Mouse (Mus musculus) hindbrain, embryonic 16.5 days (tissue): ENCODE measurements at regions not wholly inside any gene's neighbourhood (a gene's known extent, or its start where the extent isn't known, plus 50 kb on each side); places are given as distances from the start of the nearest gene placed in this dataset.

Source experiments
- ATAC-seq: fragments of 200-750 bp; cut with Nextera tagmentation; 2 replicates; pipeline ENCODE4 v1.8.0; 2017; ENCODE audit warnings: moderate TSS enrichment, moderate library complexity
- H3K27ac ChIP-seq: fragments of 300-500 bp; sonication (generic); 2 replicates; pipeline ENCODE4 v1.5.1; 2014; ENCODE audit warnings: low read depth, mild to moderate bottlenecking, control low read depth, low read length, moderate library complexity
- H3K27me3 ChIP-seq: fragments of 300-500 bp; sonication (generic); replicated peaks from 2 replicates; pipeline ENCODE4 v1.6.1; 2014; ENCODE audit warnings: low read length; ENCODE audit not compliant: control insufficient read depth, insufficient read depth
- H3K36me3 ChIP-seq: fragments of 300-500 bp; sonication (generic); 2 replicates; pipeline ENCODE4 v1.6.1; 2014; ENCODE audit warnings: mild to moderate bottlenecking, low read length, moderate library complexity, mixed read lengths; ENCODE audit not compliant: control insufficient read depth, insufficient read depth
- H3K4me1 ChIP-seq: fragments of 300-500 bp; sonication (generic); 2 replicates; pipeline ENCODE4 v1.6.1; 2014; ENCODE audit warnings: low read depth, low read length; ENCODE audit not compliant: control insufficient read depth, insufficient read depth
- H3K4me2 ChIP-seq: fragments of 300-500 bp; sonication (generic); 2 replicates; pipeline ENCODE4 v1.6.1; 2014; ENCODE audit warnings: mild to moderate bottlenecking, low read length, control low read depth, moderate library complexity
- H3K4me3 ChIP-seq: fragments of 300-500 bp; sonication (generic); 2 replicates; pipeline ENCODE4 v1.5.1; 2014; ENCODE audit warnings: mild to moderate bottlenecking, low read length, control low read depth, moderate library complexity
- H3K9ac ChIP-seq: fragments of 300-500 bp; sonication (generic); 2 replicates; pipeline ENCODE4 v1.6.1; 2014; ENCODE audit warnings: low read depth, mild to moderate bottlenecking, control low read depth, low read length, moderate library complexity
- H3K9me3 ChIP-seq: fragments of 300-500 bp; sonication (generic); 2 replicates; pipeline ENCODE4 v1.6.1; 2014; ENCODE audit warnings: mild to moderate bottlenecking, low read length, moderate library complexity; ENCODE audit not compliant: control insufficient read depth
- WGBS: fragments of 180-500 bp; shearing (Covaris S2); extraction: QIAGEN DNeasy Blood & Tissue Kit; methylation state at CpG from one replicate; pipeline ENCODE4 v1.1.7; 2014; 5-methylcytosine and 5-hydroxymethylcytosine counted together

- H3K4me2 ChIP-seq, result no peak overlapping the region
- H3K4me1 ChIP-seq, result no peaks in the 10 kb centered on the region
- WGBS, result 85% methylated on average over 8 of the region's 8 CpGs
- H3K9ac ChIP-seq, result no peak overlapping the region
- no peak overlapping the region for H3K27ac ChIP-seq
- no peaks in the 10 kb centered on the region; the same call in 1 of the 2 replicates for H3K9me3 ChIP-seq
- no peaks in the 10 kb centered on the region for H3K27me3 ChIP-seq
- ATAC-seq, result no peak
- no peaks in the 10 kb centered on the region for H3K36me3 ChIP-seq
- no peak overlapping the region for H3K4me3 ChIP-seq
Measured at GRCm38 (mm10) chr3:37844731-37845312, 120.5 kb upstream of the Gm5148 start.

- WGBS, result 63% methylated on average over 7 of the region's 7 CpGs
- Histone ChIP-seq H3K4me2 (no peak overlapping the region), H3K9me3 (no peaks in the 10 kb centered on the region; the same call in 1 of the 2 replicates), H3K4me3 (no peak overlapping the region), H3K9ac (no peak overlapping the region), H3K4me1 (no peaks in the 10 kb centered on the region), H3K27ac (no peak overlapping the region), H3K36me3 (no peaks in the 10 kb centered on the region), H3K27me3 (no peaks in the 10 kb centered on the region)
- no peak for ATAC-seq
Measured at GRCm38 (mm10) chr3:37842289-37842688, 118.0 kb upstream of the Gm5148 start.

GRCm38 (mm10) chr3:37838896-37839295 lies 114.6 kb upstream of the Gm5148 start:
- H3K36me3 ChIP-seq, result no peaks in the 10 kb centered on the region
- no peak overlapping the region for H3K4me2 ChIP-seq
- ATAC-seq, result no peak
- H3K9ac ChIP-seq, result no peak overlapping the region
- WGBS, result 68% methylated on average over 11 of the region's 11 CpGs
- no peaks in the 10 kb centered on the region for H3K27me3 ChIP-seq
- no peaks in the 10 kb centered on the region; the same call in 1 of the 2 replicates for H3K9me3 ChIP-seq
- H3K4me1 ChIP-seq, result no peaks in the 10 kb centered on the region
- no peak overlapping the region for H3K27ac ChIP-seq
- H3K4me3 ChIP-seq, result no peak overlapping the region

GRCm38 (mm10) chr3:37836749-37837148 lies 112.5 kb upstream of the Gm5148 start:
- Histone ChIP-seq H3K4me2 (no peak overlapping the region), H3K9me3 (no peaks in the 10 kb centered on the region; the same call in 1 of the 2 replicates), H3K36me3 (no peaks in the 10 kb centered on the region), H3K4me1 (no peaks in the 10 kb centered on the region), H3K27ac (no peak overlapping the region), H3K4me3 (no peak overlapping the region), H3K27me3 (no peaks in the 10 kb centered on the region), H3K9ac (no peak overlapping the region)
- ATAC-seq, result no peak
- 78% methylated on average over 5 of the region's 5 CpGs for WGBS

GRCm38 (mm10) chr3:37835687-37836086 lies 111.4 kb upstream of the Gm5148 start:
- no peak for ATAC-seq
- Histone ChIP-seq H3K27me3 (no peaks in the 10 kb centered on the region), H3K4me3 (no peak overlapping the region), H3K27ac (no peak overlapping the region), H3K4me1 (no peaks in the 10 kb centered on the region), H3K9me3 (no peaks in the 10 kb centered on the region; the same call in 1 of the 2 replicates), H3K36me3 (no peaks in the 10 kb centered on the region), H3K9ac (no peak overlapping the region), H3K4me2 (no peak overlapping the region)
- WGBS, result 94% methylated on average over 2 of the region's 2 CpGs

GRCm38 (mm10) chr3:37835135-37835534 lies 110.8 kb upstream of the Gm5148 start:
- H3K9me3 ChIP-seq, result no peaks in the 10 kb centered on the region; the same call in 1 of the 2 replicates
- no peak for ATAC-seq

GRCm38 (mm10) chr3:37834626-37835025 lies 110.3 kb upstream of the Gm5148 start:
- H3K9me3 ChIP-seq, result no peaks in the 10 kb centered on the region
- WGBS, result 80% methylated on average over 3 of the region's 3 CpGs

More at GRCm38 (mm10) chr3:37835135-37835534, 110.8 kb upstream of the Gm5148 start:
- Histone ChIP-seq H3K4me2 (no peak overlapping the region), H3K36me3 (no peaks in the 10 kb centered on the region), H3K27me3 (no peaks in the 10 kb centered on the region), H3K27ac (no peak overlapping the region), H3K9ac (no peak overlapping the region), H3K4me3 (no peak overlapping the region), H3K4me1 (no peaks in the 10 kb centered on the region)
- 86% methylated on average over 5 of the region's 5 CpGs for WGBS

GRCm38 (mm10) chr3:37833387-37833786 lies 109.1 kb upstream of the Gm5148 start:
- no peak for ATAC-seq
- 76% methylated on average over 4 of the region's 4 CpGs for WGBS
- no peaks in the 10 kb centered on the region for H3K27me3 ChIP-seq

More at GRCm38 (mm10) chr3:37834626-37835025, 110.3 kb upstream of the Gm5148 start:
- Histone ChIP-seq H3K36me3 (no peaks in the 10 kb centered on the region), H3K9ac (no peak overlapping the region), H3K4me2 (no peak overlapping the region), H3K27ac (no peak overlapping the region), H3K4me3 (no peak overlapping the region), H3K27me3 (no peaks in the 10 kb centered on the region), H3K4me1 (no peaks in the 10 kb centered on the region)
- no peak for ATAC-seq

GRCm38 (mm10) chr3:37827546-37827945 lies 103.3 kb upstream of the Gm5148 start:
- H3K27me3 ChIP-seq, result no peaks in the 10 kb centered on the region
- no peak for ATAC-seq
- no peak overlapping the region for H3K9ac ChIP-seq
- no peaks in the 10 kb centered on the region for H3K9me3 ChIP-seq
- H3K4me3 ChIP-seq, result no peak overlapping the region
- H3K36me3 ChIP-seq, result no peaks in the 10 kb centered on the region
- no peak overlapping the region for H3K27ac ChIP-seq
- WGBS, result 80% methylated on average over 1 of the region's 1 CpGs
- no peak overlapping the region for H3K4me2 ChIP-seq
- no peaks in the 10 kb centered on the region for H3K4me1 ChIP-seq

More at GRCm38 (mm10) chr3:37833387-37833786, 109.1 kb upstream of the Gm5148 start:
- H3K4me2 ChIP-seq, result no peak overlapping the region
- no peak overlapping the region for H3K9ac ChIP-seq
- H3K9me3 ChIP-seq, result no peaks in the 10 kb centered on the region
- H3K36me3 ChIP-seq, result no peaks in the 10 kb centered on the region
- no peaks in the 10 kb centered on the region for H3K4me1 ChIP-seq
- H3K27ac ChIP-seq, result no peak overlapping the region
- H3K4me3 ChIP-seq, result no peak overlapping the region
